Mouse (Mus musculus) embryo, embryonic 11 days (tissue): ENCODE results near the gene Capn10.
A peak's percentile ranks its signal among the peaks of the same experiment; 100 is the strongest.

Experiments
- DNase-seq: peaks from one replicate; pipeline ENCODE4 v3.0.0-alpha.2; 2015

Gene Capn10

DNA sequence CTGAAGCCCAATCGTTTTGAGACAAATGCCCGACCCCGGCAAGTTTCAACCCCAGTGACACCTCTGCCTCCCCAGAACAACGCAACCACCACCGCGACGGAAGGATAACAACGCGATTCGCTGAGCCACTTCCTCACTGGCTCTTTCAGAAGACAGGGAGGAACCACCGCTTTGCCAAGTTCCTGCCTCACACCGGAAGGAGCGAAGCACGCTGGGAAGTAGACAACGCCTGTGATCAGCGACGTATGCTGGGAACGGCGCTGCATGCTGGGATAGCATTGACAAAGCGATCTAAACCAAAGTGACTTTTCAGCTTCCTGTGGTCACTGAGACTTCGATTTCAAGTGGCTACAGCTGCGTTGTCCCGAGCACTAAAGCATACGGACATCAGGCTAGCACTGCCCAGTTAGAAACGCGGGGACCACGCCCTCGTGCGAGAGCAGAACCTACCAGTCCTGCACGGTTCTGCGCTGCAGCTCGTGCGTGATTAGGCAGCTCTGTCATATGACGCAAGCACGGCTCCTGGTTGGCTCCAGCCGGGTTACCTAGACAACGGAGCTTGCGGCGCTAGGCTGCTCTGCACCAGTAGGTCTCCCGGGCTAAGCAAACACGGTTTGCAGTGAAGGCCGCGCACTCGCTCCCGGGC, at the start of gene Capn10:
Gene Capn10, plus strand, starts transcription at position 195 of the 646 bp plus-strand sequence.
- peak; percentile 98 for DNase-seq

GRCm38 (mm10) chr1:92888901-92889655, 45.1 kb upstream of the Capn10 start:
- DNase-seq = no peak

- DNase-seq = no peak
Measured at GRCm38 (mm10) chr1:92892791-92893190, 41.4 kb upstream of the Capn10 start.

DNA sequence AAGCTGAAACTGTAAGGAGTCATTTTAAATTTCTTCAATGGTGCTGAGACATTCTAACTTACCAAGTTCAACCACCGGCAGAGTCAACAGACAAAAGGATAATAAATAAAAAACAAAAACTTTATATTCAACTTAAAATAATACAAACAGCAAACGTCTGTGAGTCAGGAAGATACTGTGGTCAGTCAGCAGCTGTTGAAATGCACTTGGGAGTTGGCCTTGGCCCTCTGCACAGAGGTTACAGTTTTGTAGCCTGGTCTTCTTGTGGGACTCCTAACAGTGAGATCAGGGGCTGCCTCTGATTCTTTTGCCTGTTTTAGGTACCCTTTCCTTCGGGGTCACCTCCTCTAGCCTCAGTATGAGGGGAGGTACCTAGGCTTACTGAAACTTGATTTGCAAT, 40.3 kb upstream of the Capn10 start:
- DNase-seq = no peak

GRCm38 (mm10) chr1:92895089-92895488, 39.1 kb upstream of the Capn10 start:
- peak; percentile 87 for DNase-seq

DNA sequence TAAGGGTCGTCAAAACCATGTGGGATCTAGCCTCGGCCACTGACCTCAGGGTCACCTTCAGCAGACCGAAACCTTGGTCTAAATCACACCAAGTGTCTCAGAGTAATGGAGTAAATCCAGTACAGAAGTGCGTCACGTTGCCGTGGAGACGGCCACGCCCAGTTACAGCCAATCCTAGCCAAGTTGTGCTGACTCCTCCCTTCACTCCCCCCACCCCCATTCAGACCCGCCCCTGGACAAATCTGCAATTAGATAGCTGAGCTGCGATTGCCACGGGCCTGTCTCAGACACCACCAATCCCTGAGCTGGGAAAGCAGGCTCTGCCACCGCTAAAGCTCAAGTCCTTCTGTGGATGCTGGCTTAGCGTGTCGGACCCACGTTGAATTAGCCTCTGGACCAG, 31.4 kb upstream of the Capn10 start, which contains the start of gene Ankmy1:
Gene Ankmy1, minus strand, starts transcription at position 121 of the 400 bp plus-strand sequence.
- peak; percentile 86 for DNase-seq

DNA sequence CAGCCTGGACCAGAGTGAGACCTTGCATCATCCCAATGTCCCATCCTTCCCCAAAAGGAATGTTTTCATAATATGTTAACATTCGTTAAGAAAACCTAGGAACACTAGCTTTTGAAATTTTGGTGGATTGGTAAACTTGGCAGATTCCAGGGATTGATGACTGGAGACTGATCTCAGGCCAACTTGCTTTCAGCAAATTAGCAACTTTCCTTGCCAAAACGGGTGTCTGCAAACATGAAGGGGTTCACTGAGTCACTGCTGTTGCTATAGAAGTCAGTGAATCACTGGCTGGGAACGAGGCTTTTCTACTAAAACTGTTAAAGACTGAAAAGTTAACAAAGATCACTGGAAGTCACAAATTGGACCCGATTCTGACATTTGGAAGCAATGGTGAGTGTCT, 30.5 kb upstream of the Capn10 start:
- DNase-seq = no peak

GRCm38 (mm10) chr1:92905703-92906310, 28.4 kb upstream of the Capn10 start:
- no peak for DNase-seq

- DNase-seq = peak; percentile 95
Measured at GRCm38 (mm10) chr1:92906779-92907631, 27.2 kb upstream of the Capn10 start, which contains the start of gene Dusp28. Gene Dusp28 (plus strand): TSS chr1:92906981.

DNA sequence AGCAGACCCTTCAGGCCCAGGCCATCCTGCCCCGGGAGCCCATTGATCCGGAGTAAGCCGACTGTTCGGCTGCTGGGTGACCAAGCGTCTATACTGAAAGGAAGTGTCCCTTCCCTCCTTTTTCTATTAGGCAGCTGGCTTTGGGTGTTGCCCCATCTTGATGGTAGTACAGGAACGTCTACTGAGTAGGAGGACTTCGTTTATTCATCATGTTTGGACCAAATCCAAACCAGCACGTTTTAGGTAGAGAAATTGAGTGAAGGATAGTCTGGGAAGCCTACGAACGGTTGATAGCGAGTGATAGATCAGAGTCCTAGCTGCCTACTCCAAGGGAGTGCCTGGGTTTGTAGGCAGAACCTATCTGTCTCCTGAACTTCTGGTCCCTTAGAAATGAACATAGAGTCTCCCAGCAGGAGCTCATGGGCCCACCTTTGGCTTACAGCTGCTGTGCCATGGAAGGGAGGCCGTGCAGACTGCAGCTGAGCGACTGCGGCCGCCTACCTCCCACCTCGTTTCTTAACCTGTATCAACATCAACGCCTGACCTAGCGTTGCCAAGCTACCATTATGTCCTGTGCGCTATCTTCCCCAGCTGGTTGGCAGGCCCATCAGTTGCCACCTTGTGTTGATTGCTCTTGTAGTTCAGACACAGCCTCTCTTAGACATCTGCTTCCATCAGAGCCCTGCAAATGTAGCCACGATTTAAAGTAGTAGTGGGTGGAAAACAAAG, 26.4 kb upstream of the Capn10 start:
- no peak for DNase-seq

GRCm38 (mm10) chr1:92908664-92909063, 25.5 kb upstream of the Capn10 start:
- no peak for DNase-seq

DNA sequence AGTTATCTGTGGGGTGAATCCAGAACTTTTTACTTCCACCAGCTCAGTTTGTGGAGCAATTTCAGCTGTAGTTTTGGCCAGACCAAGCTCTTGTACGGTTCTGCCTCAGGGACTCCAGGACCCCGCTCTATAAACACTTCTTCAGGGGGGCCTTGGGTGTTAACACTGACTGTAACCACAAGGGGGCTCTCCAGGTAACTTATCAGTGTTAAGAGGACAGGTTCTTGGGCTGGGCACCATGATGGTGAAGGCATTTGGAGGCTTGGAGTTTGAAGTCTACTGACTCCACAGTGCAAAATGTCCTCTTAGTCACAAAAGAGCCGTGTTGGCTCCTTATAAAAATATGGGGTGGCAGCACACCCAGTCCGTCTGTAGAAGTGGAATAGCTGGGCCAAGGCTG, 25.1 kb upstream of the Capn10 start:
- peak; percentile 69 for DNase-seq

DNA sequence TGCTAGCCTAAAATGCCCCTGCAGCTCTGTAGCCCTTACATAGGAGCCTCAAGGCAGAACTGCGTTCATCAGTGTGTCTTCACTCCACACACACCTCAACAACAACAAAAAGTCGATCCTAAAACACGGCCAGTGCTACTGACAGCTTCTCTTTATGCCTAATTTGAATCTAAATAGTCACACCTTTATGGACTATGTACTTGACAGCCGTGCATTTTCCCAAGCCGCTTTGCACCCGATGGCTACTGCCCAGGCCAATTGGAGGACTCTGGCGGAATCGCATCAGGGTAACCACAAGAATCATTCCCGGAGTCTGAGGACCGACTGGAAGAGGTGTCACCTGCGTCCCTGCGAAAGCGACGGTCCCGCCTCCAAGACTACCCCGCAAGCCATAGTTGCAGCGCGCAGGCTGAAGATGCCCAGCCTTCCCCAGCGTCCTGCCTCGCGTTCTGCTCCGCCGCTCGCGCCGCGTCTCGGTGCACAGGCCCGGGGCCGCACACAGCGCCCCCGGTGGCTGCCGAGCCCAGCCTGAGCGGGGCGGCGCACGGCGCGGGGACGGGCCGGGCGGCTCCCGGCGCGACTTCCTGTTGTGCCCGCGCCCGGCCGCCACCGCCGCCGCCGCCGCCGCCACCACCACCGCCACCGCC, 23.8 kb upstream of the Capn10 start, which contains the start of gene Rnpepl1:
Gene Rnpepl1, plus strand, starts transcription at position 545 of the 647 bp plus-strand sequence.
- peak; percentile 91 for DNase-seq

GRCm38 (mm10) chr1:92910925-92911720, 23.1 kb upstream of the Capn10 start:
- peak; percentile 72 for DNase-seq

DNA sequence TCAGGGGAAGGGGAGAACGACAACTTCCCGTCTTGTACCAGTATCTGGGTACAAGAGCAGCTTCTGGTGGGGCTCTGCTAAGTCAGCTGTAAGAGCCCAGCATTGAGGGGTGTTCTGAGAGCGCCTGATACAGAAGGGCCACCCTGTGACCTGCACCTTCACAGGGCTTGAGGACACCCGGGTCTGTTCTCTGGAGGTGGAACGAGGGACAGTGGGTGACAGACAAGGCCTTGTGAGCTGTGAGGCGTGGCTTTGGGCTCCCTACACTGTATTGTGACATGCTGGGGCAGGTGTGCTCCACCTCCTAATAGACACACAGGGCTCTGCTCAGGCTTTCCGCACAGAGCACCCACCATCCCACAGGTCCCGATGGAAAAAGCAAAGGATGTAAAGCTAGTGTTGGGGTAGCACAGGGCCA, 22.4 kb upstream of the Capn10 start:
- DNase-seq = no peak

DNA sequence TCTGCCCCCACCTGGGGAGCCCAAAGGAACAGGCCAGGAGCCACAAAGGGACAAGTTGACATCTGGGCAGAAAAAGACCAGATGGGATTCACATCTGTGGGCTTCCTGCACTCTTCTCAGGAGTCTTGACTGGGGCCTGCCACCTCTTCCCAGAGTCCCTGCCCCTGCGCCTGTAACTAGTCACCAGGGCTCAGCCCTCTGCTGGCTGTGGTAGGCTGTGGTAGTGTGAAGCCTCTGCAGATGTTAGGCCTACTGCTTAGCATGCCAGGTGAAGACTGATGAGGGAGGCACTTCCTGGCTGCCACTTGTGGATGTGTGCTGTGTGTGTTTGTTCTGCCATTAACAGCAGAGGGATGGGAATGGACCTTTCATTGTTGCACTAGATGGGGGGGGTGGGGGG, 21.9 kb upstream of the Capn10 start:
- peak; percentile 29 for DNase-seq

DNA sequence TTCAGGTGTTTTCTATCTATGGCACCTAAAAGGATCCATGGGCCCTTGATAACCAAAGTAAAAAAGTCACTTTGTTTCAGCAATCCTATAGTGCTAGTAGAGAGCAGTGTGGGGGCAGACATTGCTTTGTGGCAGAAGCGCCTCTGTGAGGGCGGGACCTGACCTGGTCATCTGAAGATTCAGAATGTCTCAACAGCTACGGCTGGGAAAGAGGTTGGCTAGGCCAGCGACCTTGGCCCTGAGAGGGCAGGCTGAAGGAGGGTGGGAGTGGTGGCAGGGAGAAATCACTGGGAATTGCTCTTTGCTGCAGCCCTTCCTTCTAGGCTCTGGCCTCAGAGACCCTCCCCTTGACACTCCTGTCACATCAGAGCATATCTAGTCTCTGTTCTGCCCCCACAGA, 19.9 kb upstream of the Capn10 start:
- no peak for DNase-seq

- no peak for DNase-seq
Measured at GRCm38 (mm10) chr1:92914993-92915392, 19.2 kb upstream of the Capn10 start.

GRCm38 (mm10) chr1:92916725-92917124, 17.5 kb upstream of the Capn10 start:
- no peak for DNase-seq

DNA sequence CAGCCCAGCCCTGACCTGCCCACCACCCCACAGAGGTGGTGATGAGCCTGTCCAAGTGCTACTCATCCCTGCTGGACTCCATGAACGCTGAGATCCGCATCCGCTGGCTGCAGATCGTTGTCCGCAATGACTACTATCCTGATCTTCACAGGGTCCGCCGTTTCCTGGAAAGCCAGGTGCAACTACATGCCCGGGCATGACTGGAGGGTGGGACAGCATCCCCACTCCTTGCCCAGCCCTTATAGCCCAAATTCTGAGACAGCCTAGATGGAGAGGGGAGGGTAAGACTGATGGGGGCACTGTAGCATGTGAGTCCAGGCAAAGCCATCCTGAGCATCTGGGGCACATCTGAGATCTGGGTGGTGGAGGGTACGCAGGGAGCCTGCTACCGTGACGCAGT, 15.0 kb upstream of the Capn10 start:
- no peak for DNase-seq

GRCm38 (mm10) chr1:92919775-92920174, 14.4 kb upstream of the Capn10 start:
- no peak for DNase-seq
